Mouse (Mus musculus) forebrain, postnatal 0 days (tissue): ENCODE measurements around the gene Ugt1a1. TPM values are rescaled to one million over a fixed set of nuclear protein-coding genes. Genes with fewer than 3 reads are reported as not detected.

Source experiments
- ATAC-seq: fragments of 200-750 bp; cut with Nextera tagmentation; 2 replicates; pipeline ENCODE4 v1.8.0; 2017; ENCODE audit warnings: mild to moderate bottlenecking, moderate library complexity
- DNase-seq: peaks from one replicate; pipeline ENCODE4 v3.0.0-alpha.2; 2015
- H3K27ac ChIP-seq: fragments of 300-500 bp; sonication (generic); 2 replicates; pipeline ENCODE4 v1.5.1; 2014; ENCODE audit warnings: low read depth, mild to moderate bottlenecking, antibody characterized with exemption, low read length, moderate library complexity, mixed read lengths
- H3K27me3 ChIP-seq: fragments of 300-500 bp; sonication (generic); 2 replicates; pipeline ENCODE4 v1.6.1; 2014; ENCODE audit warnings: mild to moderate bottlenecking, low read length, mixed read lengths; ENCODE audit not compliant: insufficient read depth
- H3K36me3 ChIP-seq: fragments of 300-500 bp; sonication (generic); 2 replicates; pipeline ENCODE4 v1.6.1; 2014; ENCODE audit warnings: mild to moderate bottlenecking, moderate library complexity; ENCODE audit not compliant: insufficient read depth
- H3K4me1 ChIP-seq: fragments of 300-500 bp; sonication (generic); 2 replicates; pipeline ENCODE4 v1.6.1; 2014; ENCODE audit warnings: antibody characterized with exemption; ENCODE audit not compliant: insufficient read depth
- H3K4me2 ChIP-seq: fragments of 300-500 bp; sonication (generic); 2 replicates; pipeline ENCODE4 v1.6.1; 2014; ENCODE audit warnings: low read depth, mild to moderate bottlenecking, moderate library complexity
- H3K4me3 ChIP-seq: fragments of 300-500 bp; sonication (generic); 2 replicates; pipeline ENCODE4 v1.5.1; 2014; ENCODE audit warnings: low read depth, low read length, mixed read lengths
- H3K9ac ChIP-seq: fragments of 300-500 bp; sonication (generic); 2 replicates; pipeline ENCODE4 v1.6.1; 2014; ENCODE audit warnings: mild to moderate bottlenecking
- H3K9me3 ChIP-seq: fragments of 300-500 bp; sonication (generic); 2 replicates; pipeline ENCODE4 v1.6.1; 2016; ENCODE audit warnings: low read length
- CTCF ChIP-seq: sonication (generic); IDR thresholded peaks from 2 replicates; pipeline ENCODE4 v1.5.1; 2016; ENCODE audit warnings: antibody characterized with exemption, control low read depth, low read depth
- WGBS: fragments of 180-500 bp; shearing (Covaris S2); extraction: QIAGEN DNeasy Blood & Tissue Kit; methylation state at CpG from one replicate; pipeline ENCODE4 v1.1.7; 2014; 5-methylcytosine and 5-hydroxymethylcytosine counted together
- polyA plus RNA-seq: library from polyadenylated mRNA; unstranded; fragments of >200 nt; fragmentation: Nextera tagmentation; extraction: Ambion mirVana; gene quantifications from 2 replicates; pipeline ENCODE4 v1.2.1, GENCODE M21; 2015
- total RNA-seq: library from RNA; depleted of rRNA; stranded (reverse); fragments of >200 nt; gene quantifications from 2 replicates; pipeline ENCODE4 v1.2.3, GENCODE M21; 2014

Ugt1a1 gene
- total and polyA plus RNA-seq, 2 experiments from 2014 or later, result 0.14 TPM; not detected in 1

DNA sequence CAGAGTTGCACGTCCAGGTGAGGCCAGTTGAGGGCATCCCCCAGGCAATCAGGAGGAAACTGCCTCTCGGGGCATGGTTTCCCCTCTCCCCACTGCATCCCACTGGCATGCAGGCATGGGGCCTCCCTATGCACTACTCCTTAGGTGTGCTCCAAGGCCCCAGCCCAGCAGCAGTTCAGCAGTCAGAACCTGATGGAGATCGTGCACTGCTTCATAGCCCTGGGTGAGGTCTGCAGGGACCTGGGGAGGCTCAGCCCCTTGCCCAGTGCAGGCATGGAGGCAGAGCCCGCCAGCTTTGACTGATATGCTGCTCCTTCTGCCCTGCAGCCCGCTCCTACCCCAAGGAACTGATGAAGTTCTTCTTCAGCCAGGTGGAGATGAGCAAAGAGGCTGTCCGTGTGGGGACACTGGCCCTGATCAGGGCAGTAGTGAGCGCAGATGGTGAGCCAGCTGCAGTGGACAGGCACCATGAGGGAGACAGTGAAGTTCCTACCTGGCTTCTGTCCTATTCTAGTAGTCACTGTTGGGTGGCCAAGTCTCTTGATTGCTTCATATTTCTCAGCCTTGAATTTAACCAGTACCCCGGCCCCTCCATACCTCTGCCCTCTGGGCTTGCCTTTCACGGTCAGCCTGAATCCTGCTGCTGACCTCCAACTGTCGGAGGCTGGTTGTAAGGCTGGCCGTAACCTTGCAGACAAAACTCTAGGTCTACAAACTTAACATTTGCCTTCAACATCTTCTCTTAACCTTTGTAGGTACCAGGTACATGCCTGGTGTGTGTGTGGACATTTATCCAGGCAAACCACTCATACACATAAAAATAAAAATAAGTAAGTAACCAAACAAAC, 23.5 kb downstream of the Ugt1a1 start:
- no peak for ATAC-seq
- 64% methylated on average over 11 of the region's 11 CpGs for WGBS
- H3K9ac ChIP-seq, result no peak overlapping the region
- peaks cover 98% of the 10 kb centered on the region for H3K9me3 ChIP-seq
- TF ChIP-seq CTCF, result no peak
- no peaks in the 10 kb centered on the region for H3K27me3 ChIP-seq
- H3K36me3 ChIP-seq, result no peaks in the 10 kb centered on the region
- no peaks in the 10 kb centered on the region for H3K4me1 ChIP-seq
- no peak overlapping the region for H3K4me3 ChIP-seq
- H3K27ac ChIP-seq, result no peak overlapping the region
- no peak overlapping the region for H3K4me2 ChIP-seq
- no peak for DNase-seq

DNA sequence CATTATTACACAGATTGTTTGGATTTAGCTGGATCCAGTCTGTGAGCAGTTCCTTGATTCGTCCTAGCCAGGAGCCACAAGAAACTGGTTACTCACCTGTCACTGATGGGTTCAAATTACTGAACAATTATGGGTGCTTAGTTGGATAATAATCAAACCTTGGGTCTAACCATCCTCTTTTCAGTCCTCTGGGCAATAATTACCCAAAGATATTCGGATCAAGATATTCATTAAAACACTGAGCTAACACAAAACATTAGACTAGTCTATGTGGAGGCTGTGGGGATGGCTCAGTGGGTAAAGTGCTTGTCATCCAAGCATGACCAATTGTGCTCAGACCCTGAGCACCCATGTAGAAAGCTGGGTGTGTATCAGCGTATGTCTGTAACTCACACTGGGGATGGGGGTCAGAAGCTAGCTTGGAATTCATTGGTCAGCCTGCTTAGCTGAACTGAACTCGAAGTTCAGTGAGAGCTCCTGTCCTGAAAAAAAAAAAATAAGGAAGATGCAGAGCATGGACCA, 24.2 kb downstream of the Ugt1a1 start:
- Histone ChIP-seq H3K4me2 (no peak overlapping the region), H3K9ac (no peak overlapping the region), H3K4me3 (no peak overlapping the region), H3K36me3 (no peaks in the 10 kb centered on the region), H3K9me3 (peaks cover 98% of the 10 kb centered on the region), H3K27me3 (no peaks in the 10 kb centered on the region), H3K4me1 (no peaks in the 10 kb centered on the region), H3K27ac (no peak overlapping the region)
- no peak for DNase-seq
- TF ChIP-seq CTCF, result no peak
- 60% methylated on average over 4 of the region's 4 CpGs for WGBS
- no peak for ATAC-seq

DNA sequence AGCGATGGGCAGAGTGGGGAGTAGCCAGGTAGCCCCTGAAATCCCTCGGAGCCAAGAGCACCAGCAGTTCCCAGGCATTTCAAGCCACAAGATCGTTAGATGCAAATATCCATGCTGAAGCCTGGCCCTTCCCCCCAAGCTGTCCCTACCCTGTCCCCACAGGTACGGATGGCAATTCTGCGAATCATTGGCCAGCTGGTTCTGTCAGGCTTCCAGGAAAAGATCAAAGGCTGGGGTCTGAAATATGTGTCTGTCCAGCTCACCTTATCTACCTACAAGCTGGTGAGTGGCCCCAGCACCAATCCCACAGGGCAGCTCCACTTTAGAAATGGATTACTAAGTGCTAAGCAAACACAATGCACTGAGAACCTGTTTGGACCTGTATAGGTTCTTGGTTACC, 25.6 kb downstream of the Ugt1a1 start:
- H3K4me3 ChIP-seq, result no peak overlapping the region
- no peaks in the 10 kb centered on the region for H3K36me3 ChIP-seq
- H3K4me2 ChIP-seq, result no peak overlapping the region
- WGBS, result 79% methylated on average over 5 of the region's 5 CpGs
- TF ChIP-seq CTCF, result no peak
- ATAC-seq, result no peak
- H3K27ac ChIP-seq, result no peak overlapping the region
- DNase-seq, result no peak
- no peak overlapping the region for H3K9ac ChIP-seq
- H3K4me1 ChIP-seq, result no peaks in the 10 kb centered on the region
- H3K27me3 ChIP-seq, result no peaks in the 10 kb centered on the region
- H3K9me3 ChIP-seq, result peaks cover 98% of the 10 kb centered on the region

DNA sequence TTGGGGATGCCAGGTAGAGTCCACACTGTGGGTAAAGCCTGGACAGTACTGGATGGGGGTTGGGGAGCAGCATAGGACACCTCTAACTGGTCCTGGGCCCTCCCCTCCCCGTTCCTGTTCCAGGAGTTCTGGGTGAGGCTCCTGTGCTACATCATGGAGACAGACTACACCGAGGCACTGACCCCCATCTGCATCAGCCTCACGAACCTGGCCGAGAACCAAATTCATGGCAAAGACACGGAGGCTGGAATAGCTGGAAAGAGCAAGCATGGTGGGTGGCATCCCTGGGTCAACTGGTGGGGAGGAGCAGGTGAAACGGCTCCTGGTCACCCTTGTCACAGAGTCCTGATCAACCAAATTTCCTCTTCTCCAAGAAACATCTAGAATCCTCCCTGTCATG, 27.0 kb downstream of the Ugt1a1 start:
- H3K27me3 ChIP-seq, result no peaks in the 10 kb centered on the region
- WGBS, result 81% methylated on average over 6 of the region's 6 CpGs
- H3K4me3 ChIP-seq, result no peak overlapping the region
- ATAC-seq (no peak), DNase-seq (no peak)
- H3K4me2 ChIP-seq, result no peak overlapping the region
- H3K27ac ChIP-seq, result no peak overlapping the region
- TF ChIP-seq CTCF, result no peak
- H3K9ac ChIP-seq, result no peak overlapping the region
- H3K36me3 ChIP-seq, result no peaks in the 10 kb centered on the region
- H3K9me3 ChIP-seq, result peaks cover 97% of the 10 kb centered on the region
- no peaks in the 10 kb centered on the region for H3K4me1 ChIP-seq

DNA sequence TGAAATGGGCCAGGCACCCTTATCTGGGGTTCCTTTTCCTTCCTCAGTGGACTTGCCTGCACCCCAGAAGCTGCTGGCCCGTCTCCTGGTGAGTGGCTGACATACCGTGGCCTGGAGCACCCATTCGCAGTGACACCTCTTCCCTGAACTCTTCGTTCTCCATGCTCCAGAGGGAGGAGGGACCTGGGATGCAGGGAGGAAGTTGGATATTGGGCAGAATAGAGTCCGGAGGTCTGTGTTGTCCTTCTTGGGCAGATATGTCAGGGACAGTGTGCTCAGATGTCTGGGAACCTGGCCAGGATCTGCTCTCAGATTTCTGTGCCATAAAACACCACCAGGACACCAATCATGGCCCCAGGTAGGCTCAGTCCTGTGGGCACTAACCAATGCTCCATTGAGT, 28.3 kb downstream of the Ugt1a1 start:
- no peak overlapping the region for H3K4me3 ChIP-seq
- H3K27ac ChIP-seq, result no peak overlapping the region
- no peak overlapping the region for H3K9ac ChIP-seq
- H3K4me2 ChIP-seq, result no peak overlapping the region
- H3K9me3 ChIP-seq, result peaks cover 97% of the 10 kb centered on the region
- no peak for DNase-seq
- TF ChIP-seq CTCF, result no peak
- no peaks in the 10 kb centered on the region for H3K27me3 ChIP-seq
- WGBS, result 75% methylated on average over 5 of the region's 5 CpGs
- no peaks in the 10 kb centered on the region for H3K4me1 ChIP-seq
- H3K36me3 ChIP-seq, result no peaks in the 10 kb centered on the region
- no peak for ATAC-seq

DNA sequence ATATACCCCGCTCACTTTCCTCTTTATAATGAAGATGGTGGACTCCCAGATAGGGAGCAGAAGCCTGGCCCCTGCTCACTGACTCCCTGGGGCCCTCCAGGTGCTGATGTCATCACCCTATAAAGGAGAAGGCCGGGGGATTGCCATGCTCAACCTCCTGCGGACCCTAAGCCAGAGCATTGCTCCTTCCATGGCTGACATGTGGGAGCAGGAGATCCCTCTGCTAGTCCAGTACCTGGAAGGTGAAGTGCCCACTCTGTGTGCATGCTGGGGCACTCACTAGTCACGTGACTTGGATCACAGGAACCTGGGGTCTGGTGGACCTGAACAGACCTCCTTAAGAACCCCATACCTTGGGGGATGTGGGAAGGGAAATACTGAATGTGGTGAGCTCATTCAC, 28.8 kb downstream of the Ugt1a1 start:
- DNase-seq, result no peak
- Histone ChIP-seq H3K9me3 (peaks cover 97% of the 10 kb centered on the region), H3K27me3 (no peaks in the 10 kb centered on the region), H3K9ac (no peak overlapping the region), H3K27ac (no peak overlapping the region), H3K36me3 (no peaks in the 10 kb centered on the region), H3K4me1 (no peaks in the 10 kb centered on the region), H3K4me3 (no peak overlapping the region), H3K4me2 (no peak overlapping the region)
- 74% methylated on average over 4 of the region's 4 CpGs for WGBS
- ATAC-seq, result no peak
- TF ChIP-seq CTCF, result no peak

DNA sequence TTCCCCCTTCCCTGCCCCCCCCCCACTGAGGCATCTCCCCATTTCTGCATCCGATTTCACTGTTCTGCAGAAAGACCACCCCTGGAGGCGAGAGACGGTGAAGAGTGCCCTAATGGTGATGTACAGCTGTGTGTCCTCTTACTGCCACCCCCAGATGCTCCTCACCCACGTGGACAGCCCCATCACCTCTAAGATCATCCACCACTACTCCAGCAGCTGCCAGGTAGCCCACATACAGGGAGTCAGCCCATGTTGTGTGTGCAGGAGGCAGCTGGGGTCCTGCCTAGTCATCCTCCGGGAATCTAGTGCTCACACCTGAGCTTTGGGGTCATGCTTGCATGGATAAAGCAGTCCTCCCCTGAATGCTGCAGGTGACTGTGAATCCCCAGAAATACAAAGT, 32.1 kb downstream of the Ugt1a1 start:
- Histone ChIP-seq H3K9me3 (peaks cover 100% of the 10 kb centered on the region), H3K36me3 (no peaks in the 10 kb centered on the region), H3K4me3 (no peak overlapping the region), H3K4me2 (no peak overlapping the region), H3K9ac (no peak overlapping the region), H3K27ac (no peak overlapping the region), H3K4me1 (no peaks in the 10 kb centered on the region), H3K27me3 (no peaks in the 10 kb centered on the region)
- TF ChIP-seq CTCF, result no peak
- 69% methylated on average over 5 of the region's 5 CpGs for WGBS
- DNase-seq (no peak), ATAC-seq (no peak)
